ENCODE assay signal across 10 mouse cellular contexts in genomic region chr8:111418601-111419000, GRCm38 (mm10). TPM values are rescaled to one million over a fixed set of nuclear protein-coding genes. Genes with fewer than 3 reads are reported as not detected.
DNase-seq lines count a peak whose midpoint lies in the region; TF ChIP-seq lines count a peak whose summit lies in the region.
"Had no signal": no experiment of that assay in that cellular context is flagged by ENCODE, and none has a peak within 500 bp of the region (broad histone marks: within the 10 kb centered on the region; RNA-seq: fewer than 3 reads in every experiment).

No protein-coding gene starts in this region.

- peak; percentile 11 to 47 for DNase-seq in heart, postnatal 14 days
- DNase-seq in heart, adult 8-10 months (ENCODE audit: low spot score), result no peak
- DNase-seq in 3T3-L1 (ENCODE audit: low read depth, low spot score), result peak; percentile 72
- DNase-seq in cerebellum, adult 9-11 months, result peak; percentile 39
- peak; percentile 53 for DNase-seq in kidney, postnatal 10 days
- DNase-seq in splenic B cell, adult 2 months (ENCODE audit: low read depth, low spot score), result peak; percentile 49
- DNase-seq in ovary, adult 18-20 months (ENCODE audit: low spot score), result no peak

- H3K27me3 ChIP-seq in E14TG2a.4 (ENCODE audit: insufficient read depth, low read length), result peaks cover 19% of the 10 kb centered on the region; the same call in 1 of the 2 replicates
- no peaks in the 10 kb centered on the region for H3K27me3 ChIP-seq in splenic B cell, adult 2 months (ENCODE audit: control insufficient read depth, insufficient read depth, low read length, poor library complexity, severe bottlenecking)
- H3K27me3 ChIP-seq: embryonic facial prominence, embryonic 15.5 days; limb, embryonic 15.5 days had no signal

- no peaks in the 10 kb centered on the region for H3K4me1 ChIP-seq in E14TG2a.4 (replicated peaks; ENCODE audit: low read depth, low read length)
- H3K4me1 ChIP-seq: embryonic facial prominence, embryonic 15.5 days; limb, embryonic 15.5 days had no signal

- no peak overlapping the region for H3K4me3 ChIP-seq in E14TG2a.4 (replicated peaks; ENCODE audit: low read length)
- H3K4me3 ChIP-seq: embryonic facial prominence, embryonic 15.5 days; limb, embryonic 15.5 days had no signal

- intact Hi-C loops in heart, postnatal 14 days (cut with DNase I), result no loop called here

- no peaks in the 10 kb centered on the region for H3K36me3 ChIP-seq in E14TG2a.4 (ENCODE audit: insufficient read depth, low read length)
- H3K36me3 ChIP-seq in splenic B cell, adult 2 months (ENCODE audit: control insufficient read depth, insufficient read depth, low read length, poor library complexity, severe bottlenecking), result no peaks in the 10 kb centered on the region
- H3K36me3 ChIP-seq: embryonic facial prominence, embryonic 15.5 days; limb, embryonic 15.5 days had no signal

- H3K9me3 ChIP-seq in E14TG2a.4 (ENCODE audit: low read length), result no peaks in the 10 kb centered on the region
- H3K9me3 ChIP-seq: embryonic facial prominence, embryonic 15.5 days; limb, embryonic 15.5 days had no signal

- TF ChIP-seq CTCF in E14TG2a.4 (conservative IDR thresholded peaks at IDR 0.05; ENCODE audit: low read length), result peak; percentile 91

RNA-seq across cellular contexts. Expression of gene Fa2h, which starts 25.0 kb away (rescaled TPM):
- under 1 TPM; 0.10 to 0.48 TPM for total RNA-seq in heart, postnatal 14 days (2021)
- under 1 TPM; 0.16 to 0.69 (median 0.21) TPM for total RNA-seq in heart, adult 8-10 months (2022)

Comparison
In these comparisons a context has a peak if more than half of its experiments do, and no peak if none do; other contexts are left out.
1. DNase-seq: peak in heart, postnatal 14 days (2 of 2), 3T3-L1 (single experiment), cerebellum, adult 9-11 months (single experiment), kidney, postnatal 10 days (single experiment) and splenic B cell, adult 2 months (single experiment); none in heart, adult 8-10 months (single experiment) and ovary, adult 18-20 months (single experiment).